Mouse (Mus musculus) liver, embryonic 11.5 days (tissue): ENCODE measurements around the gene Tceanc2. TPM values are rescaled to one million over a fixed set of nuclear protein-coding genes. Genes with fewer than 3 reads are reported as not detected.
A peak's percentile ranks its signal among the peaks of the same experiment; 100 is the strongest.

Experiments used
- ATAC-seq: fragments of 200-750 bp; cut with Nextera tagmentation; replicated peaks from 2 replicates; pipeline ENCODE4 v1.8.0; 2017; ENCODE audit warnings: moderate number of reproducible peaks, mild to moderate bottlenecking, moderate TSS enrichment, moderate library complexity; ENCODE audit not compliant: low FRiP score
- DNase-seq: peaks from one replicate; pipeline ENCODE4 v3.0.0-alpha.2; 2017; ENCODE audit warnings: low spot score
- H3K27ac ChIP-seq: fragments of 300-500 bp; sonication (generic); 2 replicates; pipeline ENCODE4 v1.5.1; 2014; ENCODE audit warnings: mild to moderate bottlenecking, low read depth, low read length, control low read depth
- H3K27me3 ChIP-seq: fragments of 300-500 bp; sonication (generic); replicated peaks from 2 replicates; pipeline ENCODE4 v1.6.1; 2014; ENCODE audit warnings: low read length, mixed read lengths; ENCODE audit not compliant: control insufficient read depth, insufficient read depth
- H3K36me3 ChIP-seq: fragments of 300-500 bp; sonication (generic); 2 replicates; pipeline ENCODE4 v1.6.1; 2014; ENCODE audit warnings: mild to moderate bottlenecking, low read length, moderate library complexity, mixed read lengths; ENCODE audit not compliant: control insufficient read depth, insufficient read depth
- H3K4me1 ChIP-seq: fragments of 300-500 bp; sonication (generic); replicated peaks from 2 replicates; pipeline ENCODE4 v1.6.1; 2014; ENCODE audit warnings: low read length, mixed read lengths; ENCODE audit not compliant: control insufficient read depth, insufficient read depth
- H3K4me2 ChIP-seq: fragments of 300-500 bp; sonication (generic); 2 replicates; pipeline ENCODE4 v1.6.1; 2014; ENCODE audit warnings: mild to moderate bottlenecking, control low read depth, moderate library complexity
- H3K4me3 ChIP-seq: fragments of 300-500 bp; sonication (generic); 2 replicates; pipeline ENCODE4 v1.5.1; 2014; ENCODE audit warnings: low read depth, low read length, control low read depth
- H3K9ac ChIP-seq: fragments of 300-500 bp; sonication (generic); 2 replicates; pipeline ENCODE4 v1.6.1; 2014; ENCODE audit warnings: low read depth, low read length, control low read depth
- H3K9me3 ChIP-seq: fragments of 300-500 bp; sonication (generic); 2 replicates; pipeline ENCODE4 v1.6.1; 2016; ENCODE audit warnings: low read length, inconsistent platforms, mixed read lengths; ENCODE audit not compliant: control insufficient read depth
- WGBS: fragments of 180-500 bp; shearing (Covaris S2); extraction: QIAGEN DNeasy Blood & Tissue Kit; methylation state at CpG from one replicate; pipeline ENCODE4 v1.1.7; 2014; 5-methylcytosine and 5-hydroxymethylcytosine counted together
- polyA plus RNA-seq: library from polyadenylated mRNA; unstranded; fragments of >200 nt; fragmentation: Nextera tagmentation; extraction: Ambion mirVana; gene quantifications from 2 replicates; pipeline ENCODE4 v1.2.1, GENCODE M21; 2014

Tceanc2 gene
- polyA plus RNA-seq, 1 experiment from 2014 or later: 23.0 TPM

DNA sequence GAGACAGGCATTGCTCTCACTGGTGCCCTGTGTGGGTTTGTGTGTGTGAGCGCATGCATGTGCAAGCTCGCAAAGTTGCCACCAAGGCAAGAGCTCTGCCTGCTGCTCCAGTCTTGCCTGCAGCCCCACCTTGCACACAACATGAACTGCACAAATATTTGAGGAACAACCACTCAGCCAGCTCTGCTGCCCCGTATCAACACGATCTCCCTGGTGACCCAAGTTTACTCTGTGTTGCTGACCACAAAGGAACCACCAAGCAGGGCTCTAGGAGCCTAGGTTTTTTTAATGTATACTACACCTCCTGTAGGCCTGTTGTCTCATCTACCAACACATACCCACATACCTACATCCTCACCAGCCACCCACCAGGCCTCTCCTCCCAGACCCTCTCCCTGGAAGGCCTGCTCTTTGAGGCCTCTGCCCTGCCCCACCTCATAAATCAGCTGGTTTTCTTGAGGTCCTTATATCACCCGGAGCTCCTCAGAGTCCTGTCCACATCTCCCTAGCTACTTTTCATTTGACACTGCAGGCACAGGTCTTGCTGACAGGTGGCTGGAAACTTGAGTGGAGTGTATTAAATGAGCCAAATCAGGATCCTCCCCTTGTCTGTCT, 31.7 kb upstream of the Tceanc2 start:
- Histone ChIP-seq H3K27ac (no peak overlapping the region), H3K4me2 (no peak overlapping the region), H3K4me1 (peaks cover 9% of the 10 kb centered on the region; the same call in 1 of the 2 replicates), H3K9ac (no peak overlapping the region), H3K36me3 (peaks cover 3% of the 10 kb centered on the region; the same call in 1 of the 2 replicates), H3K9me3 (no peaks in the 10 kb centered on the region), H3K27me3 (no peaks in the 10 kb centered on the region), H3K4me3 (no peak overlapping the region)
- 42% methylated on average over 5 of the region's 5 CpGs for WGBS
- ATAC-seq (0 out of 2 replicates have a peak, but pooled peaks have one; percentile 27), DNase-seq (no peak)

DNA sequence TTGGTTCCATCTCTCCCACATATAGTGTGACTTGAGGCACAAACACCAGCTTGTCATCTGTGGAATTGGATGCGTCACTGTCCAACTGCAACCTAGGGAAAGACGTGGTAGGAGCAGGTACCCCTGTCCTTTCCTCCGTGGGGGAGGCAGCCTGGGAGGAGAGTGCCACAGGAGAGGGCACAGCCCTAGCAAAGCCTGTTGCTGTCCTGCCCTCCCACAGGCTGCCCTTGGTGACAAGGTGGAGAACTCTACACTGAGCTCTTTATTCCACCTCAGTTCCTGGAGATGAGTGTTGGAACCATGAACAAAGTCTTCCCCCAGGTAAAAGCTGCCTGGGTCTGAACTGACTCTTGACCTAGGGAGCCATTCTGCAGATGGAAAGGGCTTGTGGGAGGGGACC, 30.0 kb upstream of the Tceanc2 start, which contains the start of gene Ldlrad1:
Gene Ldlrad1 (plus strand): TSS at position 301 of the 400 bp plus-strand sequence.
- H3K4me3 ChIP-seq: no peak within 1 kb of the TSS
- H3K9ac ChIP-seq: no peak within 1 kb of the TSS
- H3K9me3 ChIP-seq: no peaks in the 10 kb centered on the region
- H3K36me3 ChIP-seq: peaks cover 3% of the 10 kb centered on the region; the same call in 1 of the 2 replicates
- peaks cover 9% of the 10 kb centered on the region; the same call in 1 of the 2 replicates for H3K4me1 ChIP-seq
- no peak within 1 kb of the TSS for H3K4me2 ChIP-seq
- ATAC-seq (no peak), DNase-seq (no peak)
- 83% methylated on average over 3 of the region's 3 CpGs for WGBS
- no peaks in the 10 kb centered on the region for H3K27me3 ChIP-seq
- H3K27ac ChIP-seq: no peak within 1 kb of the TSS

DNA sequence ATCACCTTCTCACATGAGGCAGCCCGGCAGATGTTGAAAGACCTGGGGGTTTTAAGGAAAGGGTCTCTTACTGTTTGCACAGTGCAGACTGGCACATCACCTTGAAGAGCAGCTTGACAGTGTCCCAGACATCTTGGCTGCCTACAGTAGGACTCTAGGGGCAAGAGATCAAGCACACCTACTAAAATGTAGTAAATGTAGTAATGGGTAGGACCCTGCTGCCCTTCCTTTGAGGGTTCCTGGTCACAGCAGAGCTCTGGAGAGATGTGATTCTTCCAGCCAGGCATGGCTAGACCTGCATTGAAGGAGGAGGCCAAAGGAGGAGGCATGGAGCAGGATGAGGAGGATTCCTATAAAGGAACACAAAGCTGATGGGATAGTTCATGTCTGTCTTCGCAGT, 28.1 kb upstream of the Tceanc2 start:
- no peak for DNase-seq
- Histone ChIP-seq H3K4me3 (no peak overlapping the region), H3K9ac (no peak overlapping the region), H3K27me3 (no peaks in the 10 kb centered on the region), H3K9me3 (no peaks in the 10 kb centered on the region), H3K36me3 (peaks cover 10% of the 10 kb centered on the region), H3K4me2 (no peak overlapping the region), H3K27ac (no peak overlapping the region), H3K4me1 (peaks cover 9% of the 10 kb centered on the region; the same call in 1 of the 2 replicates)
- 92% methylated on average over 2 of the region's 2 CpGs for WGBS
- no peak for ATAC-seq

GRCm38 (mm10) chr4:107203001-107203400, 24.1 kb upstream of the Tceanc2 start:
- no peak overlapping the region for H3K4me3 ChIP-seq
- no peak for DNase-seq
- no peak overlapping the region for H3K9ac ChIP-seq
- no peaks in the 10 kb centered on the region for H3K27me3 ChIP-seq
- H3K4me1 ChIP-seq: no peaks in the 10 kb centered on the region
- no peak overlapping the region for H3K4me2 ChIP-seq
- H3K27ac ChIP-seq: no peak overlapping the region
- ATAC-seq: no peak
- H3K36me3 ChIP-seq: peaks cover 30% of the 10 kb centered on the region
- no peaks in the 10 kb centered on the region for H3K9me3 ChIP-seq
- 80% methylated on average over 7 of the region's 7 CpGs for WGBS

DNA sequence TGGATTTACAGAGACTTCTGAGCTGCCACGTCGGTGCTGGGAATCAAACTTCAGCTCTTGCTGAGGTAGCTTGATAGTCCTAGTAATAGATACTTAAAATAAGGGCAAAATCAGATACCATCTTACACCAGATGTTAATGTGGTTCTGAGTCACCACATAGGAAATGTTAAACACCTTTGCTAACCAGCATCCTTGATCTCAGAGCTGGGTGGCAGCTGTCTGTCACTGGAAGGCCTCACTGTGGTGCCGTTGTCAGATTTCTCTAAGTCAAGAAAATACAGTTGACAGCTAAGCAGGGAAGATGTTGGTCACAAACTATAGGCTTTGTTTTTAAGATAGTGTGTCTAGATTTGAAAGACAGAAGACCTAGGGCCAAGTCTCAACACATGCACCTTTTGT, 22.9 kb upstream of the Tceanc2 start:
- Histone ChIP-seq H3K4me1 (no peaks in the 10 kb centered on the region), H3K4me3 (no peak overlapping the region), H3K27me3 (no peaks in the 10 kb centered on the region), H3K4me2 (no peak overlapping the region), H3K27ac (no peak overlapping the region), H3K9ac (no peak overlapping the region), H3K36me3 (peaks cover 37% of the 10 kb centered on the region), H3K9me3 (no peaks in the 10 kb centered on the region)
- DNase-seq (no peak), ATAC-seq (no peak)
- 88% methylated on average over 3 of the region's 3 CpGs for WGBS

GRCm38 (mm10) chr4:107198072-107198471, 19.2 kb upstream of the Tceanc2 start:
- DNase-seq (no peak), ATAC-seq (no peak)
- Histone ChIP-seq H3K9me3 (no peaks in the 10 kb centered on the region), H3K4me1 (no peaks in the 10 kb centered on the region), H3K27ac (no peak overlapping the region), H3K36me3 (peaks cover 42% of the 10 kb centered on the region), H3K9ac (no peak overlapping the region), H3K4me3 (no peak overlapping the region), H3K27me3 (no peaks in the 10 kb centered on the region), H3K4me2 (no peak overlapping the region)
- WGBS: 91% methylated on average over 5 of the region's 5 CpGs

DNA sequence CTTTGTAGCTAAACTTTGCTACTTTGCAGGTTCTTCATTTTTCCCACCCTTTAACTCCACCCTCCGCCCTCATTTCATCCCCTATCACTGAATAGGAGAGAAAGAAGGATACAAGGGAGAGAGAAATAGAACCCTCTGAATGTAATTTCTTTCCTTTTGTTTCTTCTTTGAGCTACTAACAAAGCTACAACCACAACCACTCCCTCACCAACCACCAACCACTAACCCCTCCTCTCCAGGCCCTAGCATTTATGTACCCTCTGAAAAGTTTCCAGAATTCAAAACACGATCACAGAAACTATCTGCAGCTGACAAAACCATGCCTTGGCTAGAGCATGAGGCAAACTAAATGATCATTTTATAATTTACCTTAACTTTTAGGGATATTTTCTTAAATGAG, 17.5 kb upstream of the Tceanc2 start:
- H3K9me3 ChIP-seq: no peaks in the 10 kb centered on the region
- H3K4me3 ChIP-seq: no peak overlapping the region
- DNase-seq (no peak), ATAC-seq (no peak)
- no peak overlapping the region for H3K4me2 ChIP-seq
- 92% methylated on average over 2 of the region's 2 CpGs for WGBS
- peaks cover 39% of the 10 kb centered on the region for H3K36me3 ChIP-seq
- H3K9ac ChIP-seq: no peak overlapping the region
- no peaks in the 10 kb centered on the region for H3K27me3 ChIP-seq
- no peak overlapping the region for H3K27ac ChIP-seq
- H3K4me1 ChIP-seq: no peaks in the 10 kb centered on the region

DNA sequence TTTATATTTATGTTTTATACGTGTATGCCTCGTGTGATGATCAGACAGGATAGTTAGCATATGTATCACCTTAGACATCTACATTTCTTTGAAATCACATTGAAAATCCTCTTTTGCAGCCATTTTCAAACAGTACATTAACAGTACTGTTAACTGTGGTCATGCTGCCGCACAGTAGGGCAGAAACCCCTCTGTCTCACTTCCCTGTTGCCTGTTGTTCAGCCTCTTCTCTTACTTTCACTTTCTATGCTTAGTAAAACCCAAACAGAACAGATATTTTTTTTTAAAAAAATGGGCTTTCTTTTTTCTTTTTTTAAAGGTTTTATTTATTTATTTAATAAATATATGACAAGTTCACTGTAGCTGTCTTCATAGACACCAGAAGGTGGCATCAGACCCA, 14.9 kb upstream of the Tceanc2 start:
- no peak for DNase-seq
- no peak overlapping the region for H3K9ac ChIP-seq
- ATAC-seq: no peak
- no peaks in the 10 kb centered on the region for H3K4me1 ChIP-seq
- no peak overlapping the region for H3K4me2 ChIP-seq
- no peaks in the 10 kb centered on the region for H3K27me3 ChIP-seq
- no peak overlapping the region for H3K27ac ChIP-seq
- H3K36me3 ChIP-seq: peaks cover 31% of the 10 kb centered on the region
- no peak overlapping the region for H3K4me3 ChIP-seq
- H3K9me3 ChIP-seq: no peaks in the 10 kb centered on the region
- WGBS: 93% methylated on average over 3 of the region's 3 CpGs

DNA sequence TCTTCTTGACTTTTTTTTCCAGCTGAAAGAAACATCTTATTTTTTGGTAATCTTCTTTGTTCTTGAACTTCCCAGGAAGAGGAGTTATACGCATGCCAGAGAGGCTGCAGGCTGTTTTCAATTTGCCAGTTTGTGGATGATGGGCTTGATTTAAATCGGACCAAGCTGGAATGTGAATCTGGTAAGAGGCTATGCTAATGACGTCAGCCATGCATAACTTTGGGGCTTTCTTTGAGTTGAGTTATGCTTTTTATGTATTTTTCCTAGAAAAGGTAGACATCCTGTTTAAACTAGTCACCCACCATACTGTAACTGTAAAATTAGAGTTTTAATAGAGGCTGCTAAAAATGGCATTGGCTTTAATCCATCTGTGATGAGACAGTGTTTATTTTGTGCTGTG, 6.8 kb upstream of the Tceanc2 start:
- H3K36me3 ChIP-seq: peaks cover 22% of the 10 kb centered on the region; the same call in 1 of the 2 replicates
- no peaks in the 10 kb centered on the region for H3K27me3 ChIP-seq
- 84% methylated on average over 3 of the region's 3 CpGs for WGBS
- peaks cover 25% of the 10 kb centered on the region for H3K4me1 ChIP-seq
- H3K9me3 ChIP-seq: no peaks in the 10 kb centered on the region
- ATAC-seq: no peak
- no peak overlapping the region for H3K4me2 ChIP-seq
- H3K4me3 ChIP-seq: no peak overlapping the region
- no peak overlapping the region for H3K9ac ChIP-seq
- DNase-seq: no peak
- no peak overlapping the region for H3K27ac ChIP-seq
